Mouse (Mus musculus) liver, embryonic 14.5 days (tissue): ENCODE results near the gene Dtx1. TPM values are rescaled to one million over a fixed set of nuclear protein-coding genes. Genes with fewer than 3 reads are reported as not detected.

Source experiments
- ATAC-seq: fragments of 200-750 bp; cut with Nextera tagmentation; 2 replicates; pipeline ENCODE4 v1.8.0; 2017; ENCODE audit warnings: moderate number of reproducible peaks, mild to moderate bottlenecking, moderate library complexity; ENCODE audit not compliant: insufficient read depth
- DNase-seq, 3 experiments: peaks; one replicate each; pipeline ENCODE4 v3.0.0-alpha.2; 2012 to 2013; ENCODE audit warnings: low read depth in 3 of 3, low spot score in 3 of 3
- H3K27ac ChIP-seq: fragments of 300-500 bp; sonication (generic); 2 replicates; pipeline ENCODE4 v1.5.1; 2014; ENCODE audit warnings: moderate library complexity, mild to moderate bottlenecking, control low read depth, inconsistent platforms
- H3K27me3 ChIP-seq: fragments of 300-500 bp; sonication (generic); 2 replicates; pipeline ENCODE4 v1.6.1; 2014; ENCODE audit warnings: mild to moderate bottlenecking, low read length, moderate library complexity; ENCODE audit not compliant: control insufficient read depth, insufficient read depth
- H3K36me3 ChIP-seq: fragments of 300-500 bp; sonication (generic); replicated peaks from 2 replicates; pipeline ENCODE4 v1.6.1; 2014; ENCODE audit warnings: low read depth; ENCODE audit not compliant: control insufficient read depth, insufficient read depth
- H3K4me1 ChIP-seq, 2 experiments: fragments of 200-500 bp in 1 of 2; fragments of 300-500 bp in 1 of 2; sonication (generic) in 1 of 2; replicated peaks; 2 replicates each; pipeline ENCODE4 v1.6.1; 2012 to 2014; ENCODE audit warnings: antibody characterized with exemption in 1 of 2, inconsistent platforms in 1 of 2, low read length in 1 of 2; ENCODE audit not compliant: control insufficient read depth in 2 of 2, insufficient read depth in 2 of 2
- H3K4me2 ChIP-seq: fragments of 300-500 bp; sonication (generic); 2 replicates; pipeline ENCODE4 v1.6.1; 2014; ENCODE audit warnings: low read depth, mild to moderate bottlenecking, control low read depth, moderate library complexity
- H3K4me3 ChIP-seq, 2 experiments: fragments of 200-500 bp in 1 of 2; fragments of 300-500 bp in 1 of 2; sonication (generic) in 1 of 2; 2 replicates each; pipeline ENCODE4 v1.5.1; 2012 to 2014; ENCODE audit warnings: low read depth in 2 of 2, low read length in 2 of 2, mild to moderate bottlenecking in 2 of 2, control low read depth in 1 of 2, inconsistent platforms in 1 of 2, moderate library complexity in 1 of 2; ENCODE audit not compliant: insufficient read depth in 1 of 2
- H3K9ac ChIP-seq: fragments of 300-500 bp; sonication (generic); replicated peaks from 2 replicates; pipeline ENCODE4 v1.6.1; 2014; ENCODE audit warnings: mild to moderate bottlenecking, control low read depth, moderate library complexity
- H3K9me3 ChIP-seq: fragments of 300-500 bp; sonication (generic); 2 replicates; pipeline ENCODE4 v1.6.1; 2016; ENCODE audit warnings: low read length, mixed read lengths; ENCODE audit not compliant: control insufficient read depth
- CTCF ChIP-seq: IDR thresholded peaks from 2 replicates; pipeline ENCODE4 v1.5.1; 2016; ENCODE audit warnings: antibody characterized with exemption, low read depth, control low read depth
- EP300 ChIP-seq: IDR thresholded peaks from 2 replicates; pipeline ENCODE4 v1.6.1; 2016; ENCODE audit warnings: antibody characterized with exemption, low read depth
- WGBS: fragments of 180-500 bp; shearing (Covaris S2); extraction: QIAGEN DNeasy Blood & Tissue Kit; methylation state at CpG from one replicate; pipeline ENCODE4 v1.1.7; 2014; ENCODE audit not compliant: insufficient replicate concordance; 5-methylcytosine and 5-hydroxymethylcytosine counted together
- polyA plus RNA-seq, 2 experiments: library from polyadenylated mRNA; depleted of rRNA in 1 of 2; stranded (reverse) in 1 of 2; unstranded in 1 of 2; fragments of >200 nt; fragmentation: Nextera tagmentation in 1 of 2; extraction: Ambion mirVana in 1 of 2; gene quantifications; 2 replicates each; pipeline versions ENCODE4 v1.2.1 to v1.2.3; 2012 to 2014

Dtx1 gene
- polyA plus RNA-seq, 2 experiments: 0.03 to 0.05 TPM

GRCm38 (mm10) chr5:120664888-120665287, 46.8 kb downstream of the Dtx1 start:
- Histone ChIP-seq H3K27ac (no peak overlapping the region), H3K9ac (no peak overlapping the region), H3K4me2 (no peak overlapping the region), H3K4me3 (no peak overlapping the region), H3K9me3 (no peaks in the 10 kb centered on the region), H3K4me1 (no peaks in the 10 kb centered on the region), H3K27me3 (no peaks in the 10 kb centered on the region), H3K36me3 (no peaks in the 10 kb centered on the region)
- ATAC-seq (no peak), DNase-seq (no peak)
- TF ChIP-seq EP300 (no peak), CTCF (0 out of 2 replicates have a peak, but pooled peaks have one; percentile 14)
- 38% methylated on average over 2 of the region's 2 CpGs for WGBS

GRCm38 (mm10) chr5:120660816-120661215, 50.9 kb downstream of the Dtx1 start:
- TF ChIP-seq EP300 (no peak), CTCF (no peak)
- no peaks in the 10 kb centered on the region for H3K9me3 ChIP-seq
- no peaks in the 10 kb centered on the region for H3K36me3 ChIP-seq
- no peaks in the 10 kb centered on the region; the same call in 1 of the 2 replicates for H3K27me3 ChIP-seq
- H3K4me1 ChIP-seq: no peaks in the 10 kb centered on the region
- H3K9ac ChIP-seq: no peak overlapping the region
- H3K4me2 ChIP-seq: no peak overlapping the region
- no peak overlapping the region for H3K27ac ChIP-seq
- no peak overlapping the region for H3K4me3 ChIP-seq
- WGBS: 46% methylated on average over 5 of the region's 5 CpGs
- ATAC-seq (no peak), DNase-seq (no peak)

- Histone ChIP-seq H3K4me1 (no peaks in the 10 kb centered on the region), H3K4me3 (no peak overlapping the region), H3K27me3 (no peaks in the 10 kb centered on the region; the same call in 1 of the 2 replicates), H3K9ac (no peak overlapping the region), H3K4me2 (no peak overlapping the region), H3K27ac (no peak overlapping the region), H3K9me3 (no peaks in the 10 kb centered on the region), H3K36me3 (no peaks in the 10 kb centered on the region)
- DNase-seq: no peak
- no peak for ATAC-seq
- WGBS: 71% methylated on average over 12 of the region's 12 CpGs
- TF ChIP-seq EP300: no peak
- TF ChIP-seq CTCF: no peak
These were observed 55.4 kb downstream of the Dtx1 start for GRCm38 (mm10) chr5:120656281-120656751.

GRCm38 (mm10) chr5:120653873-120654272, 57.9 kb downstream of the Dtx1 start:
- Histone ChIP-seq H3K36me3 (no peaks in the 10 kb centered on the region), H3K27ac (no peak overlapping the region), H3K27me3 (peaks cover 20% of the 10 kb centered on the region), H3K9me3 (no peaks in the 10 kb centered on the region), H3K4me2 (no peak overlapping the region), H3K4me1 (peaks cover 0 to 1% of the 10 kb centered on the region in 2 experiments; a peak in 1 of 4 replicates), H3K9ac (no peak overlapping the region), H3K4me3 (no peak overlapping the region)
- DNase-seq: no peak
- WGBS: 72% methylated on average over 2 of the region's 2 CpGs
- TF ChIP-seq CTCF (no peak), EP300 (no peak)
- no peak for ATAC-seq

- H3K4me3 ChIP-seq: no peak overlapping the region
- no peak overlapping the region for H3K9ac ChIP-seq
- peaks cover 20% of the 10 kb centered on the region for H3K27me3 ChIP-seq
- WGBS: 69% methylated on average over 28 of the region's 28 CpGs
- peaks cover 2 to 6% of the 10 kb centered on the region in 2 experiments; a peak in 2 of 4 replicates for H3K4me1 ChIP-seq
- no peaks in the 10 kb centered on the region for H3K36me3 ChIP-seq
- H3K27ac ChIP-seq: no peak overlapping the region
- DNase-seq: no peak
- H3K4me2 ChIP-seq: no peak overlapping the region
- H3K9me3 ChIP-seq: no peaks in the 10 kb centered on the region
- TF ChIP-seq CTCF: no peak
- TF ChIP-seq EP300: no peak
- ATAC-seq: no peak
These were observed 58.6 kb downstream of the Dtx1 start for GRCm38 (mm10) chr5:120652915-120653701.
